Mouse (Mus musculus) midbrain, postnatal 0 days (tissue): Measurements from ENCODE around the gene Med12l. TPM values are rescaled to one million over a fixed set of nuclear protein-coding genes. Genes with fewer than 3 reads are reported as not detected.

Experiments
- ATAC-seq: fragments of 200-750 bp; cut with Nextera tagmentation; 2 replicates; pipeline ENCODE4 v1.8.0; 2017; ENCODE audit warnings: moderate number of reproducible peaks, mild to moderate bottlenecking, moderate TSS enrichment, moderate library complexity; ENCODE audit not compliant: low FRiP score
- DNase-seq: peaks from one replicate; pipeline ENCODE4 v3.0.0-alpha.2; 2015; ENCODE audit warnings: low spot score
- H3K27ac ChIP-seq: fragments of 300-500 bp; sonication (generic); 2 replicates; pipeline ENCODE4 v1.5.1; 2014; ENCODE audit warnings: low read depth, mild to moderate bottlenecking, low read length, mixed read lengths
- H3K27me3 ChIP-seq: fragments of 300-500 bp; sonication (generic); 2 replicates; pipeline ENCODE4 v1.6.1; 2014; ENCODE audit warnings: low read length, control low read depth, mixed read lengths; ENCODE audit not compliant: insufficient read depth
- H3K36me3 ChIP-seq: fragments of 300-500 bp; sonication (generic); 2 replicates; pipeline ENCODE4 v1.6.1; 2014; ENCODE audit warnings: low read length, control low read depth, mixed read lengths; ENCODE audit not compliant: insufficient read depth
- H3K4me1 ChIP-seq: fragments of 300-500 bp; sonication (generic); 2 replicates; pipeline ENCODE4 v1.6.1; 2014; ENCODE audit warnings: mild to moderate bottlenecking, control low read depth, antibody characterized with exemption, low read length, mixed read lengths; ENCODE audit not compliant: insufficient read depth
- H3K4me2 ChIP-seq: fragments of 300-500 bp; sonication (generic); 2 replicates; pipeline ENCODE4 v1.6.1; 2014; ENCODE audit warnings: low read depth, mild to moderate bottlenecking, low read length, mixed read lengths; ENCODE audit not compliant: poor library complexity, severe bottlenecking
- H3K4me3 ChIP-seq: fragments of 300-500 bp; sonication (generic); 2 replicates; pipeline ENCODE4 v1.5.1; 2014; ENCODE audit warnings: low read depth, mild to moderate bottlenecking, low read length, moderate library complexity
- H3K9ac ChIP-seq: fragments of 300-500 bp; sonication (generic); replicated peaks from 2 replicates; pipeline ENCODE4 v1.6.1; 2014; ENCODE audit warnings: mild to moderate bottlenecking, low read length, moderate library complexity, mixed read lengths; ENCODE audit not compliant: poor library complexity, severe bottlenecking
- H3K9me3 ChIP-seq: fragments of 300-500 bp; sonication (generic); 2 replicates; pipeline ENCODE4 v1.6.1; 2016; ENCODE audit warnings: low read length, control low read depth
- CTCF ChIP-seq: IDR thresholded peaks from 2 replicates; pipeline ENCODE4 v1.5.1; 2016; ENCODE audit warnings: antibody characterized with exemption, mild to moderate bottlenecking
- WGBS: fragments of 180-500 bp; shearing (Covaris S2); extraction: QIAGEN DNeasy Blood & Tissue Kit; methylation state at CpG from one replicate; pipeline ENCODE4 v1.1.7; 2014; 5-methylcytosine and 5-hydroxymethylcytosine counted together
- polyA plus RNA-seq: library from polyadenylated mRNA; unstranded; fragments of >200 nt; fragmentation: Nextera tagmentation; extraction: Ambion mirVana; gene quantifications from 2 replicates; pipeline ENCODE4 v1.2.1, GENCODE M21; 2015
- total RNA-seq: library from RNA; depleted of rRNA; stranded (reverse); fragments of >200 nt; gene quantifications from 2 replicates; pipeline ENCODE4 v1.2.3, GENCODE M21; 2014

Med12l gene
- total and polyA plus RNA-seq, 2 experiments from 2014 or later: 3.7 to 23.0 TPM

GRCm38 (mm10) chr3:59341647-59342427 lies 336.2 kb downstream of the Med12l start:
- H3K36me3 ChIP-seq: no peaks in the 10 kb centered on the region
- no peak for TF ChIP-seq CTCF
- no peak overlapping the region for H3K4me3 ChIP-seq
- H3K27ac ChIP-seq: no peak overlapping the region
- ATAC-seq (no peak), DNase-seq (no peak)
- no peak overlapping the region for H3K4me2 ChIP-seq
- 78% methylated on average over 11 of the region's 11 CpGs for WGBS
- H3K27me3 ChIP-seq: no peaks in the 10 kb centered on the region
- no peaks in the 10 kb centered on the region for H3K9me3 ChIP-seq
- H3K4me1 ChIP-seq: 0 out of 2 replicates have a peak, but pooled peaks cover 2% of the 10 kb centered on the region
- no peak overlapping the region for H3K9ac ChIP-seq

- Histone ChIP-seq H3K4me2 (peak overlapping the region; percentile 63), H3K4me1 (0 out of 2 replicates have a peak, but pooled peaks cover 2% of the 10 kb centered on the region), H3K27me3 (no peaks in the 10 kb centered on the region), H3K9ac (no peak overlapping the region), H3K4me3 (peak overlapping the region; percentile 52), H3K27ac (no peak overlapping the region), H3K36me3 (no peaks in the 10 kb centered on the region), H3K9me3 (no peaks in the 10 kb centered on the region)
- 54% methylated on average over 4 of the region's 4 CpGs for WGBS
- ATAC-seq: no peak
- no peak for TF ChIP-seq CTCF
- DNase-seq: peak; percentile 58
These were observed 337.4 kb downstream of the Med12l start for GRCm38 (mm10) chr3:59343026-59343425.

GRCm38 (mm10) chr3:59344065-59344905 lies 338.7 kb downstream of the Med12l start, which contains the start of gene Igsf10:
TSS of gene Igsf10 (minus strand) at chr3:59344394.
- TF ChIP-seq CTCF: peak; percentile 44

GRCm38 (mm10) chr3:59351768-59352167 lies 346.1 kb downstream of the Med12l start:
- TF ChIP-seq CTCF: no peak
- Histone ChIP-seq H3K27ac (no peak overlapping the region), H3K27me3 (no peaks in the 10 kb centered on the region), H3K4me2 (no peak overlapping the region), H3K9me3 (no peaks in the 10 kb centered on the region), H3K9ac (no peak overlapping the region), H3K36me3 (no peaks in the 10 kb centered on the region), H3K4me3 (no peak overlapping the region), H3K4me1 (no peaks in the 10 kb centered on the region)
- no peak for ATAC-seq
- no peak for DNase-seq

More at GRCm38 (mm10) chr3:59344065-59344905, 338.7 kb downstream of the Med12l start, which contains the start of gene Igsf10:
- Histone ChIP-seq H3K4me1 (0 out of 2 replicates have a peak, but pooled peaks cover 2% of the 10 kb centered on the region), H3K9me3 (no peaks in the 10 kb centered on the region), H3K27ac (peak within 1 kb of the TSS; percentile 47; the same call in 1 of the 2 replicates), H3K9ac (peak within 1 kb of the TSS; percentile 77), H3K4me3 (peak within 1 kb of the TSS; percentile 52), H3K27me3 (no peaks in the 10 kb centered on the region), H3K36me3 (no peaks in the 10 kb centered on the region), H3K4me2 (peak within 1 kb of the TSS; percentile 63)
- ATAC-seq (peak; percentile 91), DNase-seq (peak; percentile 80)
- WGBS: 4% methylated on average over 23 of the region's 23 CpGs

GRCm38 (mm10) chr3:59354156-59354555 lies 348.5 kb downstream of the Med12l start:
- H3K4me1 ChIP-seq: no peaks in the 10 kb centered on the region
- ATAC-seq (no peak), DNase-seq (no peak)
- 92% methylated on average over 3 of the region's 3 CpGs for WGBS
- no peak overlapping the region for H3K9ac ChIP-seq
- TF ChIP-seq CTCF: no peak
- no peaks in the 10 kb centered on the region for H3K9me3 ChIP-seq
- no peak overlapping the region for H3K27ac ChIP-seq
- no peaks in the 10 kb centered on the region for H3K27me3 ChIP-seq
- no peaks in the 10 kb centered on the region for H3K36me3 ChIP-seq
- no peak overlapping the region for H3K4me2 ChIP-seq
- H3K4me3 ChIP-seq: no peak overlapping the region

- Histone ChIP-seq H3K4me3 (no peak overlapping the region), H3K9ac (no peak overlapping the region)
- no peak for ATAC-seq
These were observed 354.5 kb downstream of the Med12l start for GRCm38 (mm10) chr3:59360102-59360501.

More at GRCm38 (mm10) chr3:59360102-59360501, 354.5 kb downstream of the Med12l start:
- Histone ChIP-seq H3K4me2 (no peak overlapping the region), H3K4me1 (no peaks in the 10 kb centered on the region), H3K27ac (no peak overlapping the region), H3K36me3 (no peaks in the 10 kb centered on the region), H3K27me3 (no peaks in the 10 kb centered on the region), H3K9me3 (no peaks in the 10 kb centered on the region)
- no peak for DNase-seq
- no peak for TF ChIP-seq CTCF
